Mouse (Mus musculus) adipocyte (in vitro differentiated cells): ENCODE results near the gene Wfdc15a.
"Not testable (repeated sequence)": the region's sequence is repeated elsewhere in the genome, so short reads cannot be mapped to it uniquely, and the experiment has no call there.

ENCODE experiments used
- DNase-seq: peaks from one replicate; pipeline ENCODE4 v3.0.0-alpha.2; 2016; ENCODE audit warnings: low spot score

Gene Wfdc15a

DNA sequence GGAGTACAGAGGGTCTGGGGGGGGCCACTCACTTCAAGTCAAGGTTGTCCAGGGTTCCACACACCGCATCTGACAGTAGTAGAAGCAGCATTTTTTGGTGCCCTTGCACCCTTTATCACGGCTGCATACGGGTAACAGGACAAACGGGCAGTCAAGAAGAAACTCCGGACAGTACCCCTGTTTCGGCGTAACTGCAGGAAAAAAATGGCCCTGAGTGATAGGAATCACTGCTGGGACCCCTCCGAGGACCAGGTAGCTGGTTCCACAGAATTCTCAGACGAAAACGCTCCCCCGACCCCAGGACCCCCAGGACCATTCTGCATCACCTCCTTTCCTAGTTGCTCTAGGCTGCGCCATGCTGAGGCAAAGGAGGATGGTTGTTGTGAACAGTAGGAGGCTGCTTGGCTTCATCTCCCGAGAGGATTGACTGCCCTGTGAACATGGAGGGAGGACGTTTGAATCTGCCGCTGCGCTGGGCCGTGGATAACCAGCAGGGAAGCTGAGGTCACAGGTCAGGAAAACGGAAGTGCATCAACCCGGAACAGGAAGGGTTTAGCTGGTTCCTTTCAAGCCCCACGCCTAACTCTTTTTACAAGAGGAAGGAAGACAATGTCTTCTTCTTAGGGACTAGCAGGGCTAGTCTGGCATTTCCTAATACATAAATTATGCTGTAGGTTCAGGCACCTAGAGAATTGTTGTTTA is at the start of gene Wfdc15a:
Wfdc15a (minus strand) TSS at position 505 of the 702 bp plus-strand sequence.
- DNase-seq: no peak

DNA sequence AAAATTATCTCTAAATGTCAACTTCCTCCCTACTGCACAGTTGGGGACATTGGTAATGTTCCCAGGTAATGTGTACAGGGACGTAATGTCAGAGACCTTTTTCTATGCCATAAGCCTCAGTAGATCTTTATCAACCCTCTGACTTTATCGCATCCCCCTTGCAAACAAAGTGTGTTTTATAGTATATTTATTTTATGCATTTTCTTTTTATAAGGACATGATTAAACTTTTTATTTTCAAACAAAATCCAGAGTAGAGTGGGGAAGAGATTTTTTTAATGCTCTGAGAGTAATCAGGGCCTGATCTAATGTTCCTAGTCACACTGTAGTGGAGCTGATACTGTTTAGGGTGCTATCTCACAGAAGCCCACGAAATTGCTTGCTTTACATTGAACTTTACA is 38.4 kb upstream of the Wfdc15a start, which contains the start of gene Svs2:
Svs2 (minus strand) TSS at position 101 of the 400 bp plus-strand sequence.
- DNase-seq: no peak

DNA sequence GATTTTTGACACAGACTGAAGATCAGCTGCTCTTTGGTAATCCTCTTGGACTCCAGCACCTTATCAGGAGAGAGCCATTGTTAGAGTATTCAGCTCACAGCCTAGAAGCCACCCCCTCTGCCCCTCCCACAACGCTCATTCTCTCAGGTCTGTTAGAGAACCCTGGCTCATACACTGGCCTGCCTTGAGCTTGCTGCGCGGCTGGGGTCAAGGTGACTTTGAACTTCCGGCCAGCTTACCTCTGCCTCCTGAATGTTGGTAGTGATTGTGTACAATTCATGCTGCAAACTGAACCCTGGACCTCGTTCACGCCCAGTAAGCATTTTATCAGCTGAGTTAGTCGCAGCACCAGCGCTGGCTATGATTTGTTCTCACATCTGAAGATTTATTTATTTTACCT is 32.7 kb upstream of the Wfdc15a start:
- no peak for DNase-seq

DNA sequence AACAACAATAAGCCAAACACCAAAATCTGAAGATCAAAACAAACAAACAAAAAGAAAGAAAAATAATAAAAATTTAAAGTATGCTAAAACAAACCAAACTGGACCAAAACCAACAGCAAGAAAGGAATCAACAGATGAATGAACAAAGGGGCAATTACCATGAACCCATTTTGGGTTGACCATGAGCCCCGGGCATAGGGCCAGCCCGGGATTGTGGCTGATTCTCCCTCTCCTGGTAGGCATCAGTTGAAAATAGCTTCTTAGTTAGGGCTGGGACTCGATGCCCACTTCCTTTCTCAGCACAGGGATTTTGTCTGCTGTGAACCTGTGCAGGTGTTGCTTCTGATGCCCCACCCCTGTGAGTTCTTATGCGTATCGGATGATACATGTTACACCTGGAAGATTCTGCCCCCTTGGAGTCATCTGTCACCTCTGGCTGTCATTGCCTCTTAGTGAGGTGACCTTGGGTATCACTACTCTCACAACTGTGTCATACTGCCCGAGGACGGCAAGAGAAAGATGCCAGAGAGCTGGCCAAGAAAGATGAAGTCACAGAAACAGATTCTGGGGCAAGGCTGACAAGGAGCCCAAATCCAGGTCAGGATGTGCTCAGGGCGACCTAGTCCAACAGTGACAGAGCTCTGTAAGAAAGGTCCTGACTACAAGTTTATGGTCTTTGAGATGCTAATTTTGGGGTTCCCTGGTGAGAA is 28.6 kb upstream of the Wfdc15a start:
- DNase-seq: no peak

DNA sequence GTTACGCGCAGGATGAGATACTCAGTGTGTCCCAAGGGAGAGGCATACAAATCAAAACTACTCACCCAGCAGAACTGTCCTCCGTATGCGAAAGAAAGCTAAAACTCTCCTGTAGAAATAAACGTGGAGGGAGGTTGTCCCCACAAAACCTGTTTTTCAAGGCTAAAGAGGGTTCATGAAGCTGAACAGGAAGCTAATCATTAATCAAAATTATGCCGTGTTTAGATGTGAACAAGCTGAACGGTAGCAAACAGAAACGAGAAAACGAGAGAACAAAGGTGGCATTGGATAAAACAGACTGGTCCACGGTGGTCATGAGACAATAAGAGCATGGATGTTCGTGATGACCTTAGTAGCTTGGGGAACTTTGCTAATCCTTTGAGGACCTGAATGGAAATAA is 21.6 kb upstream of the Wfdc15a start, which contains the start of gene Wfdc15b:
Wfdc15b (minus strand) TSS at position 139 of the 400 bp plus-strand sequence.
- DNase-seq: no peak

DNA sequence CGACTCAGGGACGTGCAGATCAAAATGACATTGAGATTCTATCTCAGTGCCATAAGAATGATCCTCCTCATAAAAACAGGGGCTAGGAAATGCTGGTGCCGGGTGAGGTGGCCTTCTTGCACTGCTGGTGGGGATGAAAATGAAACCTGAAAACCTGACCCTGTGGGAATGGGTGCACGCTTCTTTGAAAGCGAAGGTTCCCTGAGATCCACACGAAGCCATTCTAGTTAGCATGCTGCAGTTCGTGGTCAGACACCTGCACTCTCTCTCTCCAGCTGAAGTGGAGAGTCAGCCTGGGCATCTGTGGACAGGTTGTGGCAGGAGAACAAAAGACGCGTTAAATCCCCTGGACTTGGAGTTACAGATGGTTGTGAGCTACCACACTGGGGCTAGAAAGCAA is 19.4 kb upstream of the Wfdc15a start:
- no peak for DNase-seq

DNA sequence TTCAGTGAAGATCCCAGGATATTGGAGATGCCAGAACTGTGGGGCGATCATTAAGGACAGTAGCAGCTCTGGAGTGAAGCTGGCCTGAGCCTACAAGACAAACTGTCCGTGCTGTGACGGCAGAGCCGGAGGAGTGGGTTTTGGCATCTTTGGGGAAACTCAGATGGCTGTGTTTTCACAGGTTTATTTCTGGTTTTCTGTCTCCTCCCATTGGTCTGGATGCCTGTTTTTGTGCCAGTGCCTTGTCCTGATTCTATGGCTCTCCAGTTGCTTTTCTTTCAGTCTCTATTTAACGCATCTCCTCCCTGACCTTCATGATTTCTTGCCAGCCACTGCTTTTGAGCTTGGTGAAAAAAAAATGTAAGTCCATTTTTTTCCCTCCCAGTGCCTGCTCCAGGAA is 12.8 kb upstream of the Wfdc15a start:
- no peak for DNase-seq

DNA sequence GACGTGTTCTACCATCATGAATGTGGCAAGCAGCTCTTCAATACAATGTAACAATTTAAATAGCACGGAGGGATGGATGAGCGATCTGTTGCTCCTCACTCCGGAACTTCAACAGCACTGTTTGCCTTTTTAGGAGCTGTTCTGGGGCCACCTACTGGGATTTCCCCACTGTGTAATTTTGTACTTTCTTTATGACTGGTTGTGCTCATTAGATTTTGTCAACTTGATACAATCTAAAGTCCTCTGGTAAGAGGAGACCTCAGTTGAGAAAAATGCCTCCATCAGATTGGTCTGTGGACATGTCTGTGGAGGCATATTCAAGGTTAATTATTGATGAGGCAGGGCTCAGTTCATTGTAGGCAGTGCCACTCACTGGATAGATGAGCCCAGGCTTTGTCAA is 11.0 kb upstream of the Wfdc15a start:
- DNase-seq: no peak

DNA sequence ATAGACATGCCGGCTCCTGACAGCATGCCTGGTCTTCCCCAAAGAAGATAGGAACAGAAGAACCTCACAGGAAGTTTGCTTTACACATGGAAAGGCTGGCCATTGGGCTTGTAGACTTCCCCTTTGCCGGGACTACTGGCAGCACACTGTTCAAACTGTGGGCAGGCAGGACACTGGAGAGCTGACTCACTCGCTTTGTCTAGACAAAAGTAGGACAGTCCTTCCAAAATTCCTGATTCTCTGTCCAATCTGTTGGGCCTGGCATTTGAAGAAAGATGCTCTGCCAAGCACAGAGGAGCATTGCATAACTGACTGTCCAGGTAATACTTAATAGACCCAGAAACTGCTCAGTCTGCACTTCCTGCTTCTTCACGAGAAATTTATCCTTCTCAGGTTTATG is 6.7 kb upstream of the Wfdc15a start:
- no peak for DNase-seq

DNA sequence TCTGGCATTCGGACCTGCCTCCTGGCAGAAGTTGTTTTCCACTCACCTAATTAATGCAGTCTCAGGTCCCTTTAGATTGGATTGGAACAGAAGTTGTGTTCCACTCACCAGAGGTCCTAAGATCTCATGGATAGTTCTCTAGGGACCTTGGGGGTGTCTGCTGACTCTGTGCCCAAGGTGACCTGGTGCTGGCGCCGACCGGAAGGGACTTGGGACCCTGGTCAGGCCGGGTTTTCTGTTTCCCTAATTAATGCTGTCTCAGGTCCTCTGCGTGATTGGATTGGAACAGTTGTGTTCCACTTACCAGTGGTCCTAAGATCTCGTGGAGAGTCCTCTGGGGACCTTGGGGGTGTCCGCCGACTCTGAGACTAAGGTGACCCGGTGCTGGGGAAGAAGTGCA is 6.1 kb upstream of the Wfdc15a start:
- not testable (repeated sequence) for DNase-seq

DNA sequence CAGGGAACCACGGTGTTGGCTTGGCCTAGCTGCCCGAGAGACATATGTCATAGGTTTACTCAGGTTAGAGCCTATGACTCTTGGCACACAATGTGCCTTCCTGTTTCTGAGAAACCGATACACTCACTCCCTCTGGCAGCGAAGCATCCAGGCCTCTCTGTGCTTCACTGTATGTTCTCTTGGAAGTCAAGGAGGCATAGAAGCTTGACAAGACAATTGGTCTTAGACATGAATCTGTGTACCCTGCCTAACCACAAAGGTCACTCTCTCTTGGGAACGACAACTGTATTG is 3.3 kb downstream of the Wfdc15a start:
- peak; percentile 24 for DNase-seq

DNA sequence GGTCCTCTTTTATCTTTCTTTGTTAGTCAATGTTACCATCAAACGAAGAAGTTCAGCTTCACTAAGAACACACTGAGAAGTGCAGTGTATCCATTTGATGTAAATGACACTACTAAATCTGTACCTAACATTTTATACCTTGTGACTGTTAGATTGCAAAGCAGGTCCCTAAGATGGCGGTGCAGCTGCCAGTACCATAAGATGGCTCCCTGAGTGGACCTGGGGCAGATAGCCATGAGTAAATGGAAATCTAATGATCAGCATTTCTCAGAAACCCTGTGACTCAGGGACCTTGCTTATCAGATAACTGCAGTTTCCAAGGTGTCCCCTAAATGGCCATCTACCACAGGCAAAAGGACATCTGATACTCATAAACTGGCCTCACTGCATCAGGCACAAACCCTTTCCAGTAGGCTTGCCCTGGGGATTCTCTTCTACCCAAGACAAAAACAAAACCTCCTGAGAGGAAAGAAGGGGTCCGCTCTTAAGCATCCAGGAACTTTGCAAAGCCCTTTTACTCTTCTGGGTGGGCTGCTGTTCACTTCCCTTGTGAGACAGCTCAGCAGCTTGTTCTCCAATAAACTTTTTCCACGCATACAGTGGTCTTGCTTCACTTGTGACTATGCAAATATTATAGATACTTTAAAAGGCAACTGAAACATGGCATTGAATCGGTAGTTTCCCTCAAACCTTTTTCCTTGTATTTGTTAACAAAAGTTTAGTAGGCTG is 3.8 kb downstream of the Wfdc15a start:
- no peak for DNase-seq

DNA sequence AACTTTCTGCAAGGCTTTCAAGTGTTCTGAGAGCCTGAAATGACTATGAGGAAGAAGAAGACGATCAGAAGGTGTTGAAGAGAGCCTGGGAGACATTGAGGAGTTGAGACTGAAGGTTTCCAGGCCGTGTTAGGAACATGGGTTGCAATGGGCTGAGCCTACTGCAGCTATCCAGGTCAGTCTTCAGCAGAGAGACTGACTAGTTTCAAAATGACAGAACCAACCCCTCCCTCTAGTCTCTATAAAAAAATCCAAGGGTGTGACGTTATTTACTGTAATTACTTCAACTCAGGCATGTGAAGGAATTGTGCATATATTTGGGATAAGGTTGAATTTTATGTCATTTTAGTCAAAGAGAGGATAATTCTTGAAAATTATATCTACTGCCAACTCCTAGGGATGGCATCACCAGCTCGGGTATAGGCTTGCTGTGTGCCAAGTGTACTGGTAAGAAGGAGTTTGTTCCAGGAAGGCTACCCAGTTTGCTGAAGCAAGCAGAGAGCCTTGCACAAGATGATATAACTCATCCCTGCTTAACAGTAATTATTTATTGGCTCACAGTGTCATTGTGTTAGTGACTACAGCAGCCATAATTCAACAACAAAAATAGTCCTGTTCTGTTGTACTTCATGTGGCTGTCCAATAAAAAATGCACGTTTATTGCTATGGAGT is 4.8 kb downstream of the Wfdc15a start:
- peak; percentile 84 for DNase-seq

DNA sequence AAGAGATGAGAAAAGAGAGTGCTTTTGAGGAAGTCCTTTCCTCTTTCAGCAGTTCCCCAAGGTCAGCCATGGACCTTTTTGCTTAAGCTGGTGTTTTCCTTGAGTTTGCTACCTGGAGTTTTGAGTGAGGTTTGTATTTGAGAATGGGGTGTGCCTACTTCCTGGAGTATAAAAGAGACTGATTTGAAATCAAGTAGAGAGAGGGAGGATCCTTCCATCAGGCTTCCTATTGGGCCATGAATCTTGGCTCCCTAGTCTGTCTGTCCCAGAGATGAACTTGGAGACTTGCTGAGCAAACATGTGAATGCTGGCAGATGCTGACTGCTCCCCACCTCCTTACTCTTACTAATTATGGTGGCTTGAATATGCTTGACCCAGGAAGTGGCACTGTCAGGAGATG is 7.7 kb downstream of the Wfdc15a start:
- no peak for DNase-seq

DNA sequence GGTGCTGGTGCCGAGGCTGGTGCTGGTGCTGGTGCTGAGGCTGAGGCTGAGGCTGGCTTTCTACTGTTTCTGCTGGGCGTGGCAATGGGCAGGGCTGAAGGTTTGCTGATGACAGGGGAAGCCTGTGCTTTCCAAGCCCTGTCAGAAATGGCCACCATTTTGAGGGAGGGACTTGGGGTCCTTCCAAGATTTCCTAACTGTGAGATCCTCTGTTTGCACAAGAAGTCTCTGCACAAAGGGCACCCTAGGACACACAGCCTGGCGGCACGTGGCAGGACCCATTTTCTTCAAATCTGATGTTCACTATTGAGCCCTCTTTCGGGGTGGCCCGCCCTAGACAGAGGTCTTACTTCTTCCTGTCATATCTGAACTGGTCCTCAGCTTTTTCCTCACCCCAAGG is 9.4 kb downstream of the Wfdc15a start, which contains the start of gene Wfdc12:
Wfdc12 (minus strand) TSS at position 33 of the 400 bp plus-strand sequence.
- DNase-seq: peak; percentile 78

DNA sequence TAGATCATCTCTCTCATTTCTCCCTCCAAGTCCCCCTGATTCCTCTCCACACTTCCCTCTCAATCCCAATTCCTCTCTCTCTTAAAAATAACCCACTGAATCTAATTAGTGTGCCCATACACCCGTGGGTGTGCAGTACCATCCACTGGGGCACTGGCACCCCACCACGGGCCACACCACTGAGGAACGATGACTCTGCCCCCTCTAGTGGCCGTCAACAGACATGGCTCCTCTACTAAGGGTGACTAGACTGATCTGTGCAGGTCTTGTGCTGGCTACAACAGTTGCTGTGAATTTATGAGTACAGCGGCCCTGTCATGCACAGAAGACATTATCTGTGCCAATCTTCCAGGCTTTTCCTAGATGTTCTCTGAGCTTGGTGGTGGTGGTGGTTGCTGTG is 11.2 kb downstream of the Wfdc15a start:
- no peak for DNase-seq

DNA sequence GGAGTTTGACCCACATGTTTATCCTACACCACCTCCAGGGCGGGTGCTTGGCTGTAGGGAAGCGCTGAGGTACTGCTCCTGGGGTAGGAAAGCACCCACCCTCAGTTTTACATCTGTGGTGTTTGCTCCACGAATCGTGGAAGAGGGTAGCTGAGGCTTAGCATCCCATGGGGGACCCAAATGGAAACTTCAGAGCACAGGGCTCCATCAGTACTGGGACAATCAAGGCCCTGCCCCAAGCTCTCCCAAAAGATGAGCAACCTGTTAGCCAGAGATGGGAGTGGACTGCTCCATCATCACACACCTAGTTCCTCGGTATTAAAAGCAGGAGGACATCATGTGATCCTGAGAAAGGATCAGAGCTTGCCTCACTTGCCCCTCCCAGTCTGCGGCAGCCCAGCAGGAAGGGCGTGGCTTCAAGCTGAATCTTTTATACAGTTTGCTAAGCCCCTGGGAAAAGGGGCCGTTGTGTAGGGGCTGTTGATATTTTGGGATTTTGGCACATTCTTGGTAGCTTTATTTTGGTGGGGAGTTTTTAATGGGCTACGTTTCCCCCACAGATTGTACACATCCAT is 15.7 kb downstream of the Wfdc15a start:
- no peak for DNase-seq

DNA sequence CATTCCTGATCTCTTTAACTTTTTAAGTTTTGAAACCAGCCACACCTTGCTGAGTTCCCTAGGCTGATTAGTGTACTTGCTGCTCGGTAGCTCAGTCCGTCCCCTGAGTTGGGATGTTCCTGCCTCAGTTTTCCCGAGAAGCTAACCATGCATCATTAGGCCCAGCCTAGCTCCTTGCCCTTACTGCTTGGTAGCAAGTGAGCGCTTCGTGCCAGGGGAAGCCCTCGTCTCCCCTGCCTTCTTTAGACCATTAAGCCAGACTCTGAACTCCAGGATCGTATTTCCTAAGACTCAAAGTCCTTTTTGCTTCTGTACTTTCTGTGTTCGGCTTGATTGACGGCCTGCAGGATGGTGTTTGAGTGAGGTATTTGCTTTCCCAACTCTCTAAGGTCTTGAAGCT is 16.6 kb downstream of the Wfdc15a start:
- no peak for DNase-seq

DNA sequence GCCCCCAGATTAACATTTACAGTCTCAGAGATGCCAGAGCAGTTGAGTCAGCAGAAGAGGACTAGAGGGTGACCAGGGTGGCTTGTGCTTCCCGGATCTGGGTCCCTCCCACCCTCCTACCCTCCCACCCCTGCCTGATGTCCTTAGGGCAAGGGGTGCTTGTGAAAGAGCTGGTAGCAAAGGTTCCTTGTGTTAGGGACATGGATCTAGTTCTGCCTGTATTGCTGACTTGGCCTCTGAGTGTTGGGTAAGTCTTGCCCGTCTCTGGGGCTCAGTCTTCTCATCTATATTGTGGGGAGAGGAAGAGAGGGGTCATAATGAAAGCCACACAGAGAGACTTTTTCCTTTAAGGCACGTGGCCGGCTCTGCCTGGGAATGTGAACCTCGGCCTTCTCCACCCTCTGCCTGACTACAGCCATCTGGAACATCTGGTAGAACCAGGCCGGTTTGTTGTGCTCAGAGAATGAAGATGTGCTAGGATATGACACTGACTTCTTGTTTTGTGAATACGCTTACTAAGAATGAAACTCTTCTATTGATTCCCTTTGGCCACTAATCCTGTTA is 17.2 kb downstream of the Wfdc15a start, which contains the start of gene Wfdc5:
Wfdc5 (minus strand) TSS at position 51 of the 564 bp plus-strand sequence.
- no peak for DNase-seq

DNA sequence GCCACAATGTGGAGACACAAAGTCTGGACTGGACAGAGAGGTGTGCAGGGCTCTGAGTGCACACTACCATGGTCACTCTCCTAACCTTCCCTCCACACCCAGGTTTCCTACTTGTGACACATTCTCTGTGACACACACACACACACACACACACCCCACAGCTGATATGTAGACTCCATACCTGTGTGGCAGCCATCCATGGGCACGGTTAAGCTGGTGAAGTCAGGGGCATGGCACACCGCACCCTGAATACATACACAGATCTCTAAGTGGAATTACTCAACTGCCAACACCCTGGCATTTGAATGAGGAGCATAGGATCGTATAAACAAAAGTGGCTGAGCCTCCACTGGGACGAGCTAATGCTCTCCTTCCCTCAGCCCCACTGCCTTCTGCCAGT is 19.2 kb downstream of the Wfdc15a start:
- no peak for DNase-seq

DNA sequence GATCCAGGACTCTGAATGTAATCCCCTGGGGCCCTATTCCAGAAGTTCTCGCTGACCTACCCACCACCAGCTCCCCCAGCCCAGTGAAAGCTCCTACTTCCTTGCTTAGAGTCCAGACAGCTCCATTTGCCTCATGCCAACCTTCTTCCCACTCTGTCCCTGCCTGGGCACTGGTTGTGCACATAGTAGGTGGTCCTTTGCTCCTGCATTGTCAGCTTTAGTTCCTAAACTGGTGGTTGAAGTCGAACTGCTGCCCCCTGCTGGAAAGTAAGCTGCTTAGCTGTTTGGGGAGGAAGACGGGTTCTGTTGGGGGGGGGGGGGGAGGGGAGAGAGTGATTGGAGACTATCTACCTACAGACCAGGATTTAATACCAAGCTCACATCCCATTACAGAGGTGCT is 19.8 kb downstream of the Wfdc15a start:
- DNase-seq: peak; percentile 47

DNA sequence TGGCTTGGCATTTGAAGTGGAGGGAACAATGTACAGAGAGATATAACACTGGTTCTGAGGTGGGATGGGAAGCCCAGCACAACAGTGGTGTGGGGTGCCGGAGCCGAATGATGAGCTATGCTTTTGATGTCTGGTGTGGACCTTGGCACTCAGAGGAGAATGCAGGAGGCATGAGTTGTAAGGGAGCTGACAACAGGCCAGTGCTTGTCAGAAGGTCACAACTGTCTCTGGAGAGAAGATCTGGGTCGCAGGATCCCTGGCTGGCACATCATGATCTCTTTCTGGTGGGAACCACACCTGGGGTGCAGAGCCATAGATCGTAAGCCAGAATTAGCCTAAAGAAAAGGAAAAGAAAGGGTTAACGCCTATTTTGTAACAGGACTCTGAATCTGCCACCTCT is 22.1 kb downstream of the Wfdc15a start:
- DNase-seq: no peak
